Mouse (Mus musculus) left cerebral cortex, adult 8-10 months (tissue): ENCODE results near the gene Krtap21-1. TPM values are rescaled to one million over a fixed set of nuclear protein-coding genes. Genes with fewer than 3 reads are reported as not detected.

Source experiments
- DNase-seq, 2 experiments: peaks; one replicate each; pipeline ENCODE4 v3.0.0; 2022; ENCODE audit warnings: low spot score in 2 of 2
- total RNA-seq, 4 experiments: library from RNA; stranded (reverse); gene quantifications; 2 replicates each; pipeline ENCODE4 v1.2.4; 2022

Gene Krtap21-1
- total RNA-seq: not detected

GRCm38 (mm10) chr16:89403768-89404167 is at the start of gene Krtap21-1:
Krtap21-1 (minus strand) TSS chr16:89403868.
- no peak for DNase-seq

- DNase-seq: no peak
Measured at GRCm38 (mm10) chr16:89429586-89429985, 25.9 kb upstream of the Krtap21-1 start.

DNA sequence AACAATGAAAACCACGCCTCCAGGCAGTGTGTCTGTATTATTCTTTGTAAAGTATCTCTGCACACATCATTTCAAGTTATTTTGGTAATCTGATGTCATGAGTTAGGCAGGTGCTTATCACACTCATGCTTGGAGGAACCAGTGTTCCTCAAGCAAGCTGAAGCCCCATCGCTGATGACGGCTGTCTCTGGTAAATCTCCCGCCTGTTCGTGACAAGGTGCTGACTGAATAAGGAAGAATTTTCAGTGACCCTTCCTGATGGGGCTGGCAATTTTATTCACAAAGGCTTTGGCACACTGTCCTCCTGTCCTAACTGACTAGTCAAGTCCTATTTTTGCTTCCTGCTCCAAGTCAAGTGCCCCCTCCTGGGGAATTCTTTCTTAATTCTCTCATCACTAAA is 21.6 kb upstream of the Krtap21-1 start:
- no peak for DNase-seq

DNA sequence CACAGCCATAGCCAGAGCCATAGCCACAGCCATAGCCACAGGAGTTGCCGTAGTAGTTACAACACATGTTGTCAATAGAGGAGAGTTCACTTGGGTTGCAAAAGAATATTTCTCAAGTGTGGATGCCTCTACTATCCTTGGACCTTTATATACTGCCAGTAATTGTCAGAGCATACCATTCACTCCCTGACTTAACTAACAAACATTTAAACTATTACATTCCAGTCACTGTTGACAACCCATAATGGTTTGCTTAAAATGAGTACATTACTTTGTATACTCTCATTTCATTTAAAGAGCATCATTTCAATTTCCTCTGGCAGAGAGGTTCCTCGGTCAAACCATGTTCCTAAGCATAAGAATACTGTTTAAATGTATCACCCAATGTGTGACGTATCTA is 16.3 kb upstream of the Krtap21-1 start, which contains the start of gene Krtap6-2:
Gene Krtap6-2 (minus strand): TSS at position 101 of the 400 bp plus-strand sequence.
- DNase-seq: no peak

- DNase-seq: no peak
Measured at GRCm38 (mm10) chr16:89416311-89416710, 12.6 kb upstream of the Krtap21-1 start.

GRCm38 (mm10) chr16:89410345-89411068 is 6.8 kb upstream of the Krtap21-1 start:
- no peak for DNase-seq

- DNase-seq: no peak
Measured at GRCm38 (mm10) chr16:89372734-89373461, 30.8 kb downstream of the Krtap21-1 start.

Other genes starting within 250 kb of the Krtap21-1 start
- gene Gm9789, start 245.9 kb downstream of the Krtap21-1 start, total RNA-seq: not detected
- not detected for gene Gm7735, start 234.4 kb downstream of the Krtap21-1 start, total RNA-seq
- not detected for gene 1110057P08Rik, start 229.1 kb downstream of the Krtap21-1 start, total RNA-seq
- not detected for gene Krtap20-2, start 198.0 kb downstream of the Krtap21-1 start, total RNA-seq
- gene Krtap6-2, start 16.2 kb upstream of the Krtap21-1 start, total RNA-seq: not detected
- gene Krtap8-1, start 84.1 kb upstream of the Krtap21-1 start, total RNA-seq: not detected
- gene Krtap7-1, start 104.5 kb upstream of the Krtap21-1 start, total RNA-seq: not detected
- not detected for gene Krtap11-1, start 167.3 kb upstream of the Krtap21-1 start, total RNA-seq